Mouse (Mus musculus) cerebellum, adult 2 months (tissue): ENCODE measurements at regions not wholly inside any gene's neighbourhood (a gene's known extent, or its start where the extent isn't known, plus 50 kb on each side); places are given as distances from the start of the nearest gene placed in this dataset.
"Not testable (repeated sequence)": the region's sequence is repeated elsewhere in the genome, so short reads cannot be mapped to it uniquely, and the experiment has no call there.

Experiments used
- DNase-seq, 2 experiments: peaks; one replicate each; pipeline ENCODE4 v3.0.0; 2021
- H3K27ac ChIP-seq: fragments of 200-500 bp; 2 replicates; pipeline ENCODE4 v1.5.1; 2012; ENCODE audit warnings: low read length, control low read depth, inconsistent platforms; ENCODE audit not compliant: insufficient read depth
- H3K27me3 ChIP-seq: fragments of 200-500 bp; 2 replicates; pipeline ENCODE4 v1.6.1; 2012; ENCODE audit warnings: inconsistent platforms, mild to moderate bottlenecking, low read length, moderate library complexity; ENCODE audit not compliant: control insufficient read depth, insufficient read depth
- H3K4me1 ChIP-seq: fragments of 200-500 bp; 2 replicates; pipeline ENCODE4 v1.6.1; 2011; ENCODE audit warnings: low read length; ENCODE audit not compliant: control insufficient read depth, insufficient read depth
- H3K4me3 ChIP-seq: fragments of 200-500 bp; replicated peaks from 2 replicates; pipeline ENCODE3; 2011; ENCODE audit warnings: mild to moderate bottlenecking, low read depth, low read length, control low read depth; ENCODE audit not compliant: insufficient read depth
- CTCF ChIP-seq: fragments of 200-500 bp; IDR thresholded peaks from 2 replicates; pipeline ENCODE4 v1.5.1; 2011; ENCODE audit warnings: low read depth, mild to moderate bottlenecking, control low read depth, low read length, moderate library complexity, borderline replicate concordance; ENCODE audit not compliant: insufficient read depth
- POLR2A ChIP-seq: fragments of 200-500 bp; IDR thresholded peaks from 2 replicates; pipeline ENCODE4 v1.6.1; 2011; ENCODE audit warnings: low read length, control low read depth, borderline replicate concordance; ENCODE audit not compliant: insufficient read depth
- WGBS: fragments of 180-500 bp; shearing (Covaris S2); methylation state at CpG from one replicate; pipeline ENCODE4 v1.1.7; 2018; 5-methylcytosine and 5-hydroxymethylcytosine counted together

- no peaks in the 10 kb centered on the region for H3K27me3 ChIP-seq
- no peak overlapping the region for H3K4me3 ChIP-seq
- 83% methylated on average over 4 of the region's 4 CpGs for WGBS
- DNase-seq = no peak
- H3K4me1 ChIP-seq = no peaks in the 10 kb centered on the region
- TF ChIP-seq POLR2A = no peak
- TF ChIP-seq CTCF = no peak
- no peak overlapping the region for H3K27ac ChIP-seq
Observed at GRCm38 (mm10) chr4:23913822-23914221, 582.4 kb upstream of the Mms22l start.

DNA sequence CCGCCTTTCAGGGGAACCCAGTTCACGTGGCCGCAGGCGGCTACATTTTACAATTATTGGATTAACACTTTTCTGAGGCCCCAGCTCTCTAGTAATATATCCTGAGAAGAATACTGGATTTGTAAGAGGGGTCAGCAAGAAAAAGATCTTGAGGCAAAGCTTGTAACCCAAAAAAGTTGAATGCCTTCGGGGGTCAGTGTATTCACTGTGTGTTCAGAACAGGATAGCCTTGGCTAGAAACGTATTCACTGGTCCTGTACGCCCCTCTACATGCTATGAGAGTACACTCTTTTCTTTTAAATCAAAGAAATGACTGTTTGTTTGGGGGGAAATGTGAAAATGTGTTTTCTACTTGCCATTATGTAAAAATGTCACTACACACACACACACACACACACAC, 581.8 kb upstream of the Mms22l start:
- TF ChIP-seq CTCF (no peak), POLR2A (no peak)
- no peaks in the 10 kb centered on the region for H3K27me3 ChIP-seq
- H3K4me3 ChIP-seq = no peak overlapping the region
- H3K27ac ChIP-seq = no peak overlapping the region
- no peaks in the 10 kb centered on the region for H3K4me1 ChIP-seq
- WGBS = 91% methylated on average over 7 of the region's 7 CpGs
- DNase-seq = no peak

- no peaks in the 10 kb centered on the region for H3K4me1 ChIP-seq
- H3K4me3 ChIP-seq = no peak overlapping the region
- TF ChIP-seq POLR2A = no peak
- TF ChIP-seq CTCF = no peak
- no peak overlapping the region for H3K27ac ChIP-seq
- no peaks in the 10 kb centered on the region for H3K27me3 ChIP-seq
- no peak for DNase-seq
- 18% methylated on average over 3 of the region's 3 CpGs for WGBS
Observed at GRCm38 (mm10) chr4:23921520-23921919, 574.7 kb upstream of the Mms22l start.

GRCm38 (mm10) chr4:23954140-23954539, 542.1 kb upstream of the Mms22l start:
- TF ChIP-seq CTCF = no peak
- no peak for TF ChIP-seq POLR2A
- WGBS = 95% methylated on average over 2 of the region's 2 CpGs
- no peak overlapping the region for H3K4me3 ChIP-seq
- no peak for DNase-seq
- H3K27ac ChIP-seq = no peak overlapping the region
- no peaks in the 10 kb centered on the region for H3K4me1 ChIP-seq
- H3K27me3 ChIP-seq = no peaks in the 10 kb centered on the region

- H3K27ac ChIP-seq, H3K27me3 ChIP-seq: not testable (repeated sequence)
- 82% methylated on average over 2 of the region's 2 CpGs for WGBS
Observed at GRCm38 (mm10) chr4:23982193-23982592, 514.1 kb upstream of the Mms22l start.

GRCm38 (mm10) chr4:23982790-23983451, 513.3 kb upstream of the Mms22l start:
- Histone ChIP-seq H3K4me3 (no peak overlapping the region), H3K4me1 (no peaks in the 10 kb centered on the region), H3K27me3 (no peaks in the 10 kb centered on the region), H3K27ac (no peak overlapping the region)
- no peak for DNase-seq
- 9% methylated on average over 13 of the region's 13 CpGs for WGBS
- no peak for TF ChIP-seq CTCF
- no peak for TF ChIP-seq POLR2A

More at GRCm38 (mm10) chr4:23982193-23982592, 514.1 kb upstream of the Mms22l start:
- DNase-seq, H3K4me1 ChIP-seq, H3K4me3 ChIP-seq: not testable (repeated sequence)

DNA sequence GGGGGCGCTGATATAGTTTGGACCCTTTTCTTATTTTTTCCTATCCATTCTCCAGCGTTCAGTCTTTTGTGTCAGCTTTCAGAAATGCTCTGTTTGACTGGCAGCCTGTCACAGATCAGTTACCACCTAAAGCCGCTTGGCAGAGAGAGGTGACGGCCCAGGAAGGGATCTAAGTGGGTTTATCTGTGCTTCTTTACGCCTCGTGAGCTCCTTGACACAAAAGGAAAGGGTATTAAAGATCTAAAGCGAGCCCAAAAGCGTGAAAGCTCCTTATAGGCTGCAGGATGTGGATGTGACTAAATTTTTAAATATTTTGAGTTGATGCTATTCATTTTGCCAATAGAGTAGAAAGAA, 512.8 kb upstream of the Mms22l start:
- Histone ChIP-seq H3K27me3 (no peaks in the 10 kb centered on the region), H3K4me1 (no peaks in the 10 kb centered on the region), H3K27ac (no peak overlapping the region), H3K4me3 (no peak overlapping the region)
- DNase-seq = no peak
- TF ChIP-seq CTCF (no peak), POLR2A (no peak)
- 9% methylated on average over 8 of the region's 8 CpGs for WGBS

GRCm38 (mm10) chr4:23984005-23984404, 512.2 kb upstream of the Mms22l start:
- WGBS = 41% methylated on average over 3 of the region's 3 CpGs
- TF ChIP-seq CTCF (no peak), POLR2A (no peak)
- Histone ChIP-seq H3K4me3 (no peak overlapping the region), H3K27ac (no peak overlapping the region), H3K27me3 (no peaks in the 10 kb centered on the region), H3K4me1 (no peaks in the 10 kb centered on the region)
- DNase-seq = no peak

DNA sequence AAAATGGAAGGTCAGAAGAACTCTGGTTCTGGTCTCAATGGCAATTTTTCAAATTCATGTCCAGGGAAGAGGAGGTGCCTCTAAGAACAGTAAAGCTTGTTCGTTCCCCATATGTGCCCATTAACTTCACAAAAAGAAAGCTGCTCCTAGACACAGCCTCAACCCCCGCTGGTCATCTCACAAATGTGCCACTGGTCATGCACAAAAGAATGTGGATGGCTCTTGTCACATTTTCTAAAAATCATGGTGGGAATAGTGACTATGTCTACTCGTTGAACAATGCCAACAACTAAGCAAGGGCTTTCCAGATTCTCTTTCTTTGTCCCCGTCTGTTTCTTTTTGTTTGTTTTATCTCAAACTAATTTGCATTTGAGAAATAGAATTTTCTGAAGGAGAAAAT, 510.3 kb upstream of the Mms22l start:
- Histone ChIP-seq H3K4me3 (no peak overlapping the region), H3K4me1 (no peaks in the 10 kb centered on the region), H3K27ac (no peak overlapping the region), H3K27me3 (no peaks in the 10 kb centered on the region)
- TF ChIP-seq CTCF (no peak), POLR2A (no peak)
- 35% methylated on average over 4 of the region's 4 CpGs for WGBS
- DNase-seq = no peak
